8 mouse cellular contexts compared by ENCODE assay signal in the genomic region with DNA sequence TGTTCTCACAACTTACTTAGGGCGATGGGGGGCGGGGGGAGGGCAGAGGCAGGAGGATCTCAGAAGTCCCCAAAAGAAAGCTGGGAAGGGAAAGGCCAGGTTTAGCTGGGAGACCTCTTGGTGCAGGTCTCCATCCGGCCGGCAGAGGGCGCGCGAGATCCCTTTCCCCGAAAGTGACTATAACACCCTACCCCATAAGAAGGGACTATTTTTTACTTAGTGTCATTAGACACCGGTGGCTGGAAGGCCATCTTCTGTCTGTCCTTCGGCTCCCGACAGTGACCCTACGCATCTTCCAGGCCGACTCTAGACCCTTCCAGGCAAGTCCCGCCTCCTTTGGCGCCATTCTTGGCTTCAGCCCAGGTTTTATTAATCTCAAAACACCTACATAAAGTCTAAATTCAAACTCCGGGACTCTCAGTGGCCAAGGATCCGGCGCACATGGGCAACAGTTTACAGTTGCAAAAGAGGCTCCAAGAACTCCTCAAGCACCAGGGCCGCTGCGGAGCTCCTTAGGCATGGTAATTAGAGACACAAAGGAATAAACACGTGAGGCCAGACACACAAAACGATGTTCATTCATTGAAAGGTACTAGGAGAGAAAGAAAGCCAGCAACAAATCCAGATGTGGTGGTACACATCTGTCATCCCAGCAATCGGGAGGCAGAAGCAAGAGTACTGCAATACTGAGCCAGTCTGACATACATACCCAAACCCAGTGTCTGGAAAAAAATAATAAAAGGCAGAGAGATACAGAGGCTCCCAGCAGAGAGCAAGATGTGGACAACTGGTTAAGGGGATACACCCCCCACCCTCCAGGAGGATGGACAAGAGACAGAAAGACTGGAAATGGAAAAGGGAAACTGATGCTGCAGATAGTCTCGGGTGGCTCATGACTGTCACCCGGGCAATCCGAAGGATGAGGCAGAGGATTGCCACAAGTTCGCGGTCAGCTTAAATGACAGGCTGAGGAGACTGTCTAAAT. TPM values are rescaled to one million over a fixed set of nuclear protein-coding genes. Genes with fewer than 3 reads are reported as not detected.
DNase-seq lines count a peak whose midpoint lies in the region; ATAC-seq and TF ChIP-seq lines count a peak whose summit lies in the region.

A gene (plus strand): TSS at position 563 of the 985 bp plus-strand sequence.

- no peak for TF ChIP-seq POLR2A in bone marrow macrophage, adult 2 months (IDR thresholded peaks at IDR 0.05; ENCODE audit: borderline replicate concordance, low read depth, low read length)

- peak within 1 kb of the TSS; percentile 80 for H3K4me2 ChIP-seq in heart, embryonic 13.5 days
- peak within 1 kb of the TSS; percentile 82 for H3K4me2 ChIP-seq in kidney, embryonic 15.5 days
- H3K4me2 ChIP-seq in midbrain, embryonic 16.5 days (ENCODE audit: low read length): peak within 1 kb of the TSS; percentile 55

- no peaks in the 10 kb centered on the region for H3K9me3 ChIP-seq in heart, embryonic 13.5 days
- no peaks in the 10 kb centered on the region for H3K9me3 ChIP-seq in kidney, embryonic 15.5 days (replicated peaks)
- H3K9me3 ChIP-seq in midbrain, embryonic 16.5 days (replicated peaks; ENCODE audit: control insufficient read depth, low read length, poor library complexity, severe bottlenecking): no peaks in the 10 kb centered on the region

- DNase-seq in CD4-positive helper T cell, adult 2 months (ENCODE audit: low read depth, low spot score): peak; percentile 64
- peak; percentile 63 for DNase-seq in liver
- DNase-seq in splenic B cell, adult 2 months (ENCODE audit: low read depth, low spot score): peak; percentile 70

- H3K4me1 ChIP-seq in bone marrow macrophage, adult 2 months (ENCODE audit: control insufficient read depth, insufficient read depth, low read length): peaks cover 4% of the 10 kb centered on the region; the same call in 1 of the 2 replicates
- H3K4me1 ChIP-seq in heart, embryonic 13.5 days: peaks cover 17% of the 10 kb centered on the region
- H3K4me1 ChIP-seq in kidney, embryonic 15.5 days: peaks cover 19% of the 10 kb centered on the region
- peaks cover 2% of the 10 kb centered on the region; the same call in 1 of the 2 replicates for H3K4me1 ChIP-seq in midbrain, embryonic 16.5 days (ENCODE audit: control insufficient read depth, insufficient read depth, low read length)

- H3K27ac ChIP-seq in bone marrow macrophage, adult 2 months (ENCODE audit: insufficient read depth, low read depth, low read length): no peak within 1 kb of the TSS
- peak within 1 kb of the TSS; percentile 9; the same call in 1 of the 2 replicates for H3K27ac ChIP-seq in heart, embryonic 13.5 days (replicated peaks)
- no peak within 1 kb of the TSS for H3K27ac ChIP-seq in kidney, embryonic 15.5 days
- H3K27ac ChIP-seq in midbrain, embryonic 16.5 days (ENCODE audit: low read length): no peak within 1 kb of the TSS

- peak within 1 kb of the TSS; percentile 77 for H3K9ac ChIP-seq in heart, embryonic 13.5 days
- H3K9ac ChIP-seq in kidney, embryonic 15.5 days: no peak within 1 kb of the TSS
- no peak within 1 kb of the TSS for H3K9ac ChIP-seq in midbrain, embryonic 16.5 days (ENCODE audit: low read depth, low read length)

- peak; percentile 80 for ATAC-seq in erythroblast, adult 5-6 weeks (replicated peaks; ENCODE audit: low FRiP score, poor library complexity, severe bottlenecking)
- ATAC-seq in heart, embryonic 13.5 days (ENCODE audit: extremely low read depth, insufficient number of reproducible peaks, low FRiP score, low TSS enrichment): no peak
- 0 out of 2 replicates have a peak, but pooled peaks have one; percentile 34 for ATAC-seq in kidney, embryonic 15.5 days (replicated peaks; ENCODE audit: low FRiP score)
- ATAC-seq in midbrain, embryonic 16.5 days: no peak

- no peaks in the 10 kb centered on the region for H3K36me3 ChIP-seq in heart, embryonic 13.5 days
- no peaks in the 10 kb centered on the region for H3K36me3 ChIP-seq in kidney, embryonic 15.5 days
- no peaks in the 10 kb centered on the region for H3K36me3 ChIP-seq in midbrain, embryonic 16.5 days (ENCODE audit: control insufficient read depth, insufficient read depth, low read length)
- no peaks in the 10 kb centered on the region for H3K36me3 ChIP-seq in splenic B cell, adult 2 months (ENCODE audit: control insufficient read depth, insufficient read depth, low read length, poor library complexity, severe bottlenecking)

- WGBS in heart, embryonic 13.5 days: 10% methylated on average over 28 of the region's 28 CpGs
- 11% methylated on average over 28 of the region's 28 CpGs for WGBS in kidney, embryonic 15.5 days
- WGBS in midbrain, embryonic 16.5 days: 12% methylated on average over 28 of the region's 28 CpGs

- H3K27me3 ChIP-seq in heart, embryonic 13.5 days (replicated peaks): peaks cover 53% of the 10 kb centered on the region
- H3K27me3 ChIP-seq in kidney, embryonic 15.5 days: peaks cover 56% of the 10 kb centered on the region
- H3K27me3 ChIP-seq in midbrain, embryonic 16.5 days (ENCODE audit: control insufficient read depth, insufficient read depth, low read depth, low read length): peaks cover 55% of the 10 kb centered on the region
- H3K27me3 ChIP-seq in splenic B cell, adult 2 months (ENCODE audit: control insufficient read depth, insufficient read depth, low read length, poor library complexity, severe bottlenecking): no peaks in the 10 kb centered on the region; the same call in 1 of the 2 replicates

- TF ChIP-seq CTCF in bone marrow macrophage, adult 2 months (IDR thresholded peaks at IDR 0.05; ENCODE audit: low read depth, low read length): peak; percentile 92

- H3K4me3 ChIP-seq in bone marrow macrophage, adult 2 months (ENCODE audit: insufficient read depth, low read length): peak within 1 kb of the TSS; percentile 51
- H3K4me3 ChIP-seq in heart, embryonic 13.5 days: peak within 1 kb of the TSS; percentile 56
- peak within 1 kb of the TSS; percentile 45 for H3K4me3 ChIP-seq in kidney, embryonic 15.5 days (replicated peaks)
- peak within 1 kb of the TSS; percentile 38 for H3K4me3 ChIP-seq in midbrain, embryonic 16.5 days (ENCODE audit: low read depth, low read length)

RNA-seq across cellular contexts. Expression of the gene that starts here (rescaled TPM):
- not detected in 2 replicates for polyA plus RNA-seq in bone marrow macrophage, adult 2 months (2012; ENCODE audit: insufficient read depth, insufficient read length, missing spikeins)
- not detected in 2 replicates for total RNA-seq in erythroblast, adult 5-6 weeks (2015; ENCODE audit: low replicate concordance)
- not detected in 2 replicates for total RNA-seq in erythroblast, adult 5-6 weeks (2017; ENCODE audit: low replicate concordance)
- polyA plus RNA-seq in heart, embryonic 13.5 days (2015; fragmentation: Nextera tagmentation; extraction: Ambion mirVana): 0.32 and 0.50 TPM in 2 replicates
- not detected in 2 replicates for polyA plus RNA-seq in kidney, embryonic 15.5 days (2015; fragmentation: Nextera tagmentation; extraction: Ambion mirVana)
- not detected in 2 replicates for polyA plus RNA-seq in midbrain, embryonic 16.5 days (2015; fragmentation: Nextera tagmentation; extraction: Ambion mirVana)

Comparison
In these comparisons a context has a peak if more than half of its experiments do, and no peak if none do; other contexts are left out.
1. Peak in ATAC-seq in erythroblast, adult 5-6 weeks; RNA of the gene not detected or under 1 TPM.
2. Peak in ATAC-seq, H3K4me3 ChIP-seq and H3K4me2 ChIP-seq in kidney, embryonic 15.5 days; RNA of the gene not detected or under 1 TPM.